Mouse (Mus musculus): ENCODE measurements at regions not wholly inside any gene's neighbourhood (a gene's known extent, or its start where the extent isn't known, plus 50 kb on each side); places are given as distances from the start of the nearest gene placed in this dataset.
"Not testable (repeated sequence)": the region's sequence is repeated elsewhere in the genome, so short reads cannot be mapped to it uniquely, and the experiment has no call there.

GRCm38 (mm10) chr8:81286280-81287034, 55.9 kb upstream of the Inpp4b start:
- ATAC-seq (replicated peaks; ENCODE audit: poor library complexity) = peak; percentile 82

- ATAC-seq (replicated peaks; ENCODE audit: poor library complexity) = no peak
These were observed 82.3 kb upstream of the Inpp4b start for GRCm38 (mm10) chr8:81260089-81260488.

- ATAC-seq (replicated peaks; ENCODE audit: poor library complexity) = no peak
These were observed 118.5 kb upstream of the Inpp4b start for GRCm38 (mm10) chr8:81223872-81224271.

- not testable (repeated sequence) for ATAC-seq (replicated peaks; ENCODE audit: poor library complexity)
These were observed 155.1 kb upstream of the Inpp4b start for GRCm38 (mm10) chr8:81187061-81187790.

DNA sequence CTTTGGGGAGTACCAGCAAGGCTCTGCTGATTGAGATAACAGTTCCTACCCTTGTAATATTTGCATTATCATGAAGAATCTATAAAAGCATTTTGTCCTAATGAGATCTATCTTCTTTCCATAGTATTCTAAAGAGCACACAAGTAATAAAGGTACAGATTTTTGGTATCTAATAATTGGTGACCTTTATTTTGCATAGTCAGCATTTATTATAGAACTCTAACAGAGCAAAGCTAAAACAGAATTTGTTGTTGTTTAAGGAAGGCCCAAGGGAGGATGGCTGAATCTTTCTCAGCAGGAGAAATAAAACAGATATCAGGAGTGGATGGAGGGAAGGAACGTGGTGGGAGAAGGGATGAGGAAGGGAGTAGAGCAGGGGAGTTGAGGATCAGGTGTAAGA, 160.8 kb upstream of the Usp38 start:
- no peak for ATAC-seq (replicated peaks; ENCODE audit: poor library complexity)

- ATAC-seq (replicated peaks; ENCODE audit: poor library complexity) = no peak
These were observed 132.5 kb upstream of the Usp38 start for GRCm38 (mm10) chr8:81147239-81147638.

- peak; percentile 34 for ATAC-seq (replicated peaks; ENCODE audit: poor library complexity)
These were observed 92.2 kb upstream of the Usp38 start for GRCm38 (mm10) chr8:81106763-81107509.

GRCm38 (mm10) chr8:81098963-81099362, 84.2 kb upstream of the Usp38 start:
- ATAC-seq (replicated peaks; ENCODE audit: poor library complexity) = peak; percentile 66

DNA sequence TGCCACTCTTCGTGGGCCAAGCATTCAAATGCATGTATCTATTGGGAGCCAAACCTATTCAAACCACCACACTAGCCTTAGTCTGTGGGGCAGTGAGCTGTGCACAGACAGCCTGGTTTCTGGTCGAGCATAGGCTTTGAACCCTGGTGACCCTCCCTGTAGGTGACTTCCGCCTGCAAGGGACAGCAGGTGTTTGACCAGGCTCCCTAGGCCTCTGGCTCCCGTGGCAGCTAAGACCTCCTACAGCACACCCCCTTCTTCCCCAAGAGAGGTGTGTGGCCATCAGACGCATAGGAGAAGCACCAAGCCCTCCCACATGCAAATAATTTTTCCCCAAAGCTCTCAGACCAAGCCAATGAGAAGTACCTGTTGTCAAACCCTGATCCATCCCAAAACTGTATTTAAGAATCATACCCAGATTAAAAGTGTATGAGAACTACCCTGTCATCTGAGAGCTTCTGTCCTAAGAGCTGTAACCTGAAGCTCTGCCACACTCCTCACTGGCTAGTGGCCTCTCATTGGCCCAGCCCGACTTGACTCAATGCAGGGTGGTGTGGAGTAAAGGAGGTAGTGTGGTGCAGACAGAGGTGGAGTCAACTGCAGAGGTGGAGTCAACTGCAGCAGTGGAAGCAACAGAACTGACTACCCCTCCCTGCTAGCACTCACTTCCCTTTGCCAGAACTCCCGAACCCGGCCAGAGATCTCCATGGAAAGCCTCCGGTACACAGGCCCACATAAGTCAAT, 82.5 kb upstream of the Usp38 start:
- peak; percentile 42; the same call in 1 of the 2 replicates for ATAC-seq (replicated peaks; ENCODE audit: poor library complexity)

- ATAC-seq (replicated peaks; ENCODE audit: poor library complexity) = peak; percentile 75
These were observed 80.5 kb upstream of the Usp38 start for GRCm38 (mm10) chr8:81095237-81095636.

DNA sequence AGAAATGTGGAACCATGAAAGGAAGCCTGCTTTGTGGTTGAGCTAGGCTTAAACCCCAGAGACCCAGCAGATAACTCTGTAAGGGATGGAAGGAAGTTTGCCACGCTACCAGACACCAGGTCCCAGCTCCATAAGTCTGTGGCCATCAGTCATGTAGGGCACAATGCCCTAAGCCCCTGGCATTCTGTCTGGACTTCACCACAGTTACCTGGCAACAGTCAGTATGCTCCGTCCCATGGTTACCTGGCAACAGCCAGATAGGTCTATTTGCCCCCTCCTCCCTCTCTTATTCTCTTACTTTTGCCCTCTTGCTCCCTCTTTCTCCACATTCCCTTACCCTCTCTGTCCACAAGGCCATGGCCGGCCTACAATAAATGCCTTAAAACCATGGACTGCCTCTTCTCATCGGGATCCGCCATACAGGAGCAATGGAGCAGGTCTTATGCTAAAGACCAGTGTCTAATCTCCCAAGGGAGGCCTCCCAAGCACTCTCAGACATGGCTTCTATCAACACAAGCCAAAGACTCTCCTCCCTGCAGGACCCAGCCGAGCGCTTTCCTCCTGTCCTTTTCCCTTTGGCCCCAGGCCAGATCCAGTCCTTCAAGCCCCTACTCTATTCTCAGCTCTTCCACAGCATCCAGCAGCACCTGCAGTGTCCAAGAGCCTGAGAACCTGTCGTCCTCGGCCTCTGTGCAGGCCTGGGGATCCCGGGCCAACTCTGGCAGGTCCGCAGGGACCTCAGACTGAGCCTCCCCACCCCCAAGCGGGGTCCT, 66.3 kb upstream of the Usp38 start:
- no peak for ATAC-seq (replicated peaks; ENCODE audit: poor library complexity)

- ATAC-seq (replicated peaks; ENCODE audit: poor library complexity) = no peak
These were observed 65.2 kb upstream of the Usp38 start for GRCm38 (mm10) chr8:81079887-81080300.

DNA sequence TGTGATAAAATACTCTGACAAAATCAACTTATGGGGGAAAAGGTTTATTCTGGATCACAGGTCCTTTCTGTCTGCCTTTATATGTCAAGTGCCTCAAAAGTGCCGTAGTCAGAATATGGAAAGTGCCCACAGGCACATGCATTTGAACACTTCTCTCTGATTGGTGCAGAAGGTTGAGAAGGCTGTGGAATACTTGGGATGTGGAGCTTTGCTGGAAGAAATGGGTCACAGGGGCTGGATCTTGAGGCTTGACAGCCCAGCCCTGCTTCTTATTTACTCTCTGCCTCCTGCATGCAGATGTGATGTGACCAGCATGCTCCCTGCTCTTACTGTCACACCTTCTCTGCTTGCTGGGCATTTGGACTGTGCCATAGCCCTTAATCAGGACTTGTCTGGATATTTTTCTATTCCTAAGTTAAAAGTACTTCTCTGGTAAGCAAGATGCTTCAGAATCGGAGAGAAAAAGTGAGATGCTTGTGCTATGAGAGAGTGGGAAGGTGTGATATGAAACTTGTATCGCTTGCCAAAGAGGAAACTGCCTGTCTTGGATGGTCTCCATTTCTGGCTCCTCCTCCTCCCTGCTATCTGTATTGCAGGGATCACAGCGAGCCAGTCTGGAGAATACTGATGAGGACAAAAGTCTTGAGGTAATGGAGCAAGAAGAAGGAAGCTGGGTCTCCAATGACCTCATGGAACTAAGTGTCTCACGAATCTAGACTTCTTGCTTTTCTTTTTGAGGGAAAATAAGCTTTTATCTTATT, 54.5 kb upstream of the Usp38 start:
- ATAC-seq (replicated peaks; ENCODE audit: poor library complexity) = peak; percentile 77

DNA sequence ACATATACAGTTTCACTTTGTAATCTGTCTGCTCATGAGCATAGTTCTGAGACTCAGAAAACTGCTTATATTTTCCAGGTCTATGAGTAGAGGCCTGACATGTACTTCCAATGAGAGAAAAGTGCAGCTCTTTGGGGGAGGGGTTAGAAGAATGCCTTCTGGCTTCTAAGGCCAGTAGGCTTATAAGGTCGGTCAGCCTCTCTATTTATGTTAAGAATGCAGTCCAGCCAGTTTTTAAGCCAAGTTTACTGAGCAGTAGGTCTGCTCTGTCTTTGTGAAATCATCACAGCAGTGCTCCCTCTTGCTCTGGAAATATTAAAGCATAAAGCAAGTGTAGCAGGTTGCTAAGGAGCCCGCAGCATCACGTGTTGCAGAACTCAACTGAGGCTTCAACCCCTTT, 53.8 kb upstream of the Usp38 start:
- ATAC-seq (replicated peaks; ENCODE audit: poor library complexity) = no peak

DNA sequence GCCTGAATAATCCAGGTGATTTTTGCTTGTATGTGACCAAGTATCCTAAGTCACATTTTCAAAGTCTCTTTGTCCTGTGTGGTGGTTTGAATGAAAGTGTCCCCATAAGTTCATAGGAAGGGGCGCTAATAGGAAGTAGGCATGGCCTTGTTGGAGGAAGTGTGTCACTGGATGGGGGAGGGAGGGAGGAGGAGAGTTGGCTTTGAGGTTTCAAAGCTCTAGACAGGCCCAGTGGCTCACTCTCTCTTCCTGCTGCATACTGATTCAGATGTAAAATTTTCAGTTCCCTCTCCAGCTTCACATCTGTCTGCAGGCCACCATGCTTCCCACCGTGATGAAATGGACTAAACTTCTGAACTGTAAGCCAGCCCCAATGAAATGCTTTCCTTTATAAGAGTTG, 52.0 kb upstream of the Usp38 start:
- ATAC-seq (replicated peaks; ENCODE audit: poor library complexity) = peak; percentile 65

Measured in megakaryocyte progenitor cell, adult 5-6 weeks (primary cell).